Mouse (Mus musculus) common myeloid progenitor, adult 5-6 weeks (primary cell): ENCODE measurements around the gene Cenpv. TPM values are rescaled to one million over a fixed set of nuclear protein-coding genes. Genes with fewer than 3 reads are reported as not detected.
"Not testable (repeated sequence)": the region's sequence is repeated elsewhere in the genome, so short reads cannot be mapped to it uniquely, and the experiment has no call there.

Source experiments
- ATAC-seq: replicated peaks from 2 replicates; pipeline ENCODE4 v1.8.0; 2016; ENCODE audit warnings: low read depth, mild to moderate bottlenecking, moderate TSS enrichment, inconsistent platforms; ENCODE audit not compliant: poor library complexity, severe bottlenecking
- total RNA-seq: library from RNA; stranded (forward); fragments of 200-1000, 187-1606 nt; gene quantifications from 2 replicates; pipeline ENCODE4 v1.2.3, GENCODE M21; 2017

Gene Cenpv
- total RNA-seq, 1 experiment from 2014 or later, result 18.7 TPM

- no peak for ATAC-seq
Observed at GRCm38 (mm10) chr11:62510956-62511355, 28.1 kb downstream of the Cenpv start.

DNA sequence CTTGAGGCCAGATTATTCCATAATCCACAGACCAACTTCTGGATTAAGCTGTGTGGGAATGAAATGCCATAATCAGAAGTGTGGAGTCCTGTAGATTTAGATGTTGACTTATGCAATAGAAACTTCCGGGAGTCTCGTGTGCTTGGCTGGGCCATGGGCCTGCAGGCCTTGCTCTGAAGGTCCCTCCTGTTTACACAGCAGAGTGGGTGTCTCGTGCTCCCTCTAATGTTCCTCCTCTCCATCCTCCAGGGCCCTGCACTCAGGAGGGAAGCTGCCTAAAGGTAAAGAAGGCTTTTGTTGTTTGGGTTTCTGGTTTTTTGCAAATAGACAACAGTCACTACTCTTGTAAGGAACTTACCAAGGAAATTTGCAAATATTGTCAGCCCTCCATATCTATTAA, 29.5 kb downstream of the Cenpv start:
- no peak for ATAC-seq

GRCm38 (mm10) chr11:62508816-62509215, 30.2 kb downstream of the Cenpv start:
- not testable (repeated sequence) for ATAC-seq

GRCm38 (mm10) chr11:62508365-62508764, 30.7 kb downstream of the Cenpv start:
- ATAC-seq, result not testable (repeated sequence)

GRCm38 (mm10) chr11:62507683-62508082, 31.4 kb downstream of the Cenpv start:
- no peak for ATAC-seq

DNA sequence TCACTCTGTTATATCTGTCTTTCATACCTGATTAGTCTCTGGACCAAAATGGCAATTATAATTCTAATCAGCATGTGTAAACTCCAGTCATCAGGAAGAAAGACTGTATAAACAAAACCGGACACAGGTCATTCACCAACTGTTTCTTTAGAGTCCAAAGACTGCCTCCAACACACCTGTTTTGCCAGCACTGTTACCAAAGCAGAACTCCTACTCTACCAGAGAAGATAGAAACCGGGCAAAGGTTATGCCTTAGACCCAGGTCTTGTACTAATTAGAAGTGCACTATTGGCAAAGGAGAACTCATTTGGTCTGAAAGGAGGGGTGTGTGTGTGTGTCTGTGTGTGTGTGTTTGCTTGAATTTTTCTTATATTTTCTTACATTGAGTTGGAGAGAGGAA, 38.5 kb downstream of the Cenpv start:
- no peak for ATAC-seq

GRCm38 (mm10) chr11:62498802-62499201, 40.3 kb downstream of the Cenpv start:
- ATAC-seq, result no peak

- no peak for ATAC-seq
Observed at GRCm38 (mm10) chr11:62497181-62497580, 41.9 kb downstream of the Cenpv start.

- 0 out of 2 replicates have a peak, but pooled peaks have one; percentile 56 for ATAC-seq
Observed at GRCm38 (mm10) chr11:62496151-62496715, 42.8 kb downstream of the Cenpv start.

- no peak for ATAC-seq
Observed at GRCm38 (mm10) chr11:62495276-62495801, 43.7 kb downstream of the Cenpv start.

- peak; percentile 90 for ATAC-seq
Observed at GRCm38 (mm10) chr11:62494754-62495275, 44.2 kb downstream of the Cenpv start.

- ATAC-seq, result no peak
Observed at GRCm38 (mm10) chr11:62493701-62494100, 45.4 kb downstream of the Cenpv start.

DNA sequence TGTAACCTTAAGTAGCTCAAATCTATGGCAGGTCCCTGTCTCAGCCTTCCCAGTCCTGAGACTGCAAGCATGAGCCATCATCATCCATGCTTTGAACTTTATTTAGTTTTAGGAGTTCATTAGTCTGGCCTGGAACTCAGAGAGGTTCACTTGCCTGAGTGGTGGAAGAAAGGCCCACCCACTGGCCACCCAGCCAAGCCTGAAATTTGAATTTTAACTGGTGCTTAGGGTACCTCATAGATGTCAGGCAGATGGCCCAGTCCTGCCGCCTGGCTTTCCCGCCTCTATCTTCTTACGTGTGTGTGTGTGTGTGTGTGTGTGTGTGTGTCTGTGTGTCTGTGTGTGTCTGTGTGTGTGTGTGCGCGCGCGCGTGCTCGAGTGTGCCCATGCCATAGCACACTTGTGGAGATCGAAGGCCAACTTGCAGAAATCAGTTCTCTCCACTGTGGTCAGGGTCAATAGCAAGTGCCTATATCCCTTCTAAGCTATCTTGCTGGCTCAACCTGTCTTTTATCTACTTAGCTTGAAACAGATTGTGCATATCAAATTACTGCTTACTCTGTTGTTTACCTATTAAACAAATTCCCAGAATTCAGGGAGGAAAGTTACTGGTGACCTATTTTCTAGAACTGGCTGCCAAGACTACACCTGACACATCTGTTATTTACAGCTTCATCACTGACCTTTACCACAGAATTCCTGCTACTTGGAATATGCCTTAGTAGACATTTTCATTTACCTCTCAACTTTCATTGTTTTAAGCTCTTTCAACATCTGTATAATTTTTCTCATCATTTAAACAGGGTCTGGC, 51.3 kb downstream of the Cenpv start:
- ATAC-seq, result no peak

DNA sequence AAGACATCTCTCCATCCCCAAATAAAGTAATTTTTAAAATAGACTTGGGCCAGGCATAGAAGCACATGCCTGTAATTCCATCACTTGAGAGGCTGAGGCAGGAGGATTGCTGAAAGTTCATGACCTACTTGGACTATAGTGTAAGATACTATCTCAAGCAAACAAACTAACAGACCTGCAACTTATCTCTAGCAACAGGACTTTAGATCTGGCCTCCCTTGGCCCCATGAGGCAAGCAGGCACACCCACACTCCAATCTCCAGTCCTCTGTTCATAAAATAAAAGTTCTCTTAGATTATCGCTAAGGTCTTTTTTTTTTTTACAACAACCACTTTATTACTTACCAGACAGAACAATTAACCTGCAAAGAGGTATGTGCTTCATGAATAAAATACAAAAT, 52.1 kb downstream of the Cenpv start:
- ATAC-seq, result no peak

- no peak for ATAC-seq
Observed at GRCm38 (mm10) chr11:62479581-62479980, 59.5 kb downstream of the Cenpv start.

DNA sequence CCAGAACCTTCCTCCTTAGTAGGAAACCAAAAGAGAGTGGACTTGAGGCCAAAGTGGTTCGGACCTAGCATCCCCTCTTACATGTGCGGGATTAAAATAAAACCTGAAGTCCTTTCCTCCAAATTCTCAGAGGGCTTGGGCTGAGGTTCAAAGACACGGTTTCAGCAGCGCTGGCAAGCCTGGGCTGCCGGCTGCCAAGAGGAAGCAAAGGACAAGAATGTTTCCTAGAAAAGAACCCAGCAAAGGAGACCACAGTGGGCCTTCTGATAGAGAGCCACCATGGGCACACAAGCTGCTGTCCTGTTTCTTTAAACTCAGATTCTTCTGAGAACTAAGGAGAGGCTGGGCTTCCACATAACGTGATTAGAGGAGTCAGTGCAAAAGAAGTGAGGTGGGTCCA, 60.1 kb downstream of the Cenpv start:
- no peak; the same call in 1 of the 2 replicates for ATAC-seq

GRCm38 (mm10) chr11:62476156-62476555, 62.9 kb downstream of the Cenpv start:
- ATAC-seq, result no peak
